Mouse (Mus musculus) CH12.LX (cell line): ENCODE data around the gene Galnt18.

ENCODE experiments used
- CTCF ChIP-seq, 2 experiments: IDR thresholded peaks in 1 of 2; conservative IDR thresholded peaks in 1 of 2; 2 replicates each; pipeline ENCODE4 v1.5.1; 2011 to 2012; ENCODE audit warnings: low read depth in 2 of 2, low read length in 2 of 2, improper control_type of control experiment in 1 of 2, inconsistent platforms in 1 of 2, mild to moderate bottlenecking in 1 of 2, moderate library complexity in 1 of 2
- MAX ChIP-seq: IDR thresholded peaks from 2 replicates; pipeline ENCODE4 v1.6.1; 2011; ENCODE audit warnings: low read length, improper control_type of control experiment
- MEF2A ChIP-seq: IDR thresholded peaks from 2 replicates; pipeline ENCODE4 v1.6.1; 2014; ENCODE audit warnings: low read depth, mild to moderate bottlenecking, inconsistent platforms, low read length, improper control_type of control experiment, borderline replicate concordance
- POLR2A ChIP-seq: IDR thresholded peaks from 2 replicates; pipeline ENCODE4 v1.6.1; 2011; ENCODE audit warnings: low read depth, mild to moderate bottlenecking, improper control_type of control experiment, low read length
- POLR2AphosphoS2 ChIP-seq: IDR thresholded peaks from 2 replicates; pipeline ENCODE4 v1.6.1; 2011; ENCODE audit warnings: low read depth, low read length, improper control_type of control experiment
- TBP ChIP-seq: conservative IDR thresholded peaks from 2 replicates; pipeline ENCODE4 v1.6.1; 2011; ENCODE audit warnings: low read depth, low read length, improper control_type of control experiment

DNA sequence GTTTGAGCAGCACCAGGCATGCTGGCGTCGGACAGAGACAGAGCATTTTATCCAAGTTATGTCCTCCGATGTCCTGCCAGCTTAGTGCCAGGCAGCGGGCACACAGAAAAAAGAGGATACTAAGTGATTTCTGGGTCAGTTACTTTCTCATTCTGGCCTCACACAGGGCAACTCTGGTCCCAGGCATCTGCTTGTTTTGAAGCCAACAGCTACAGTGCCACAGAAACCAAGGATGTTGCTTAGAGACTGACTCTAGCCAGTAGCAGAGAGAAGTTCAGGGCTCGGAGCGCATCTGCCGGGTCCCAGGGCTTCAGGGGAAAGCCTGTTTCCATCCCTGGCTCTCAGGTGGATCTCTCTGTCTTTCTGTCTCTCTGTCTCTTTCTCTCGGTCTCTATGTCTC lies 124.8 kb downstream of the Galnt18 start:
- TF ChIP-seq TBP (no peak), POLR2AphosphoS2 (no peak), POLR2A (no peak), MAX (no peak), CTCF (conservative IDR thresholded peaks at IDR 0.05 in 1 of 2, IDR thresholded peaks at IDR 0.05 in 1 of 2; ENCODE audit: low read depth in 2 of 2, low read length in 2 of 2) (no peak), MEF2A (no peak)
